Mouse (Mus musculus) forebrain, postnatal 0 days (tissue): ENCODE measurements around the gene Ssxa1. TPM values are rescaled to one million over a fixed set of nuclear protein-coding genes. Genes with fewer than 3 reads are reported as not detected.
A peak's percentile ranks its signal among the peaks of the same experiment; 100 is the strongest.
"Not testable (repeated sequence)": the region's sequence is repeated elsewhere in the genome, so short reads cannot be mapped to it uniquely, and the experiment has no call there.

Experiments
- ATAC-seq: fragments of 200-750 bp; cut with Nextera tagmentation; 2 replicates; pipeline ENCODE4 v1.8.0; 2017; ENCODE audit warnings: mild to moderate bottlenecking, moderate library complexity
- DNase-seq: peaks from one replicate; pipeline ENCODE4 v3.0.0-alpha.2; 2015
- H3K27ac ChIP-seq: fragments of 300-500 bp; sonication (generic); 2 replicates; pipeline ENCODE4 v1.5.1; 2014; ENCODE audit warnings: low read depth, mild to moderate bottlenecking, antibody characterized with exemption, low read length, moderate library complexity, mixed read lengths
- H3K27me3 ChIP-seq: fragments of 300-500 bp; sonication (generic); 2 replicates; pipeline ENCODE4 v1.6.1; 2014; ENCODE audit warnings: mild to moderate bottlenecking, low read length, mixed read lengths; ENCODE audit not compliant: insufficient read depth
- H3K36me3 ChIP-seq: fragments of 300-500 bp; sonication (generic); 2 replicates; pipeline ENCODE4 v1.6.1; 2014; ENCODE audit warnings: mild to moderate bottlenecking, moderate library complexity; ENCODE audit not compliant: insufficient read depth
- H3K4me1 ChIP-seq: fragments of 300-500 bp; sonication (generic); 2 replicates; pipeline ENCODE4 v1.6.1; 2014; ENCODE audit warnings: antibody characterized with exemption; ENCODE audit not compliant: insufficient read depth
- H3K4me2 ChIP-seq: fragments of 300-500 bp; sonication (generic); 2 replicates; pipeline ENCODE4 v1.6.1; 2014; ENCODE audit warnings: low read depth, mild to moderate bottlenecking, moderate library complexity
- H3K4me3 ChIP-seq: fragments of 300-500 bp; sonication (generic); 2 replicates; pipeline ENCODE4 v1.5.1; 2014; ENCODE audit warnings: low read depth, low read length, mixed read lengths
- H3K9ac ChIP-seq: fragments of 300-500 bp; sonication (generic); 2 replicates; pipeline ENCODE4 v1.6.1; 2014; ENCODE audit warnings: mild to moderate bottlenecking
- H3K9me3 ChIP-seq: fragments of 300-500 bp; sonication (generic); 2 replicates; pipeline ENCODE4 v1.6.1; 2016; ENCODE audit warnings: low read length
- CTCF ChIP-seq: sonication (generic); IDR thresholded peaks from 2 replicates; pipeline ENCODE4 v1.5.1; 2016; ENCODE audit warnings: antibody characterized with exemption, control low read depth, low read depth
- WGBS: fragments of 180-500 bp; shearing (Covaris S2); extraction: QIAGEN DNeasy Blood & Tissue Kit; methylation state at CpG from one replicate; pipeline ENCODE4 v1.1.7; 2014; 5-methylcytosine and 5-hydroxymethylcytosine counted together
- polyA plus RNA-seq: library from polyadenylated mRNA; unstranded; fragments of >200 nt; fragmentation: Nextera tagmentation; extraction: Ambion mirVana; gene quantifications from 2 replicates; pipeline ENCODE4 v1.2.1, GENCODE M21; 2015
- total RNA-seq: library from RNA; depleted of rRNA; stranded (reverse); fragments of >200 nt; gene quantifications from 2 replicates; pipeline ENCODE4 v1.2.3, GENCODE M21; 2014; rRNA removed

Ssxa1 gene
- not detected in 2 replicates for total RNA-seq
- polyA plus RNA-seq: not detected in 2 replicates

DNA sequence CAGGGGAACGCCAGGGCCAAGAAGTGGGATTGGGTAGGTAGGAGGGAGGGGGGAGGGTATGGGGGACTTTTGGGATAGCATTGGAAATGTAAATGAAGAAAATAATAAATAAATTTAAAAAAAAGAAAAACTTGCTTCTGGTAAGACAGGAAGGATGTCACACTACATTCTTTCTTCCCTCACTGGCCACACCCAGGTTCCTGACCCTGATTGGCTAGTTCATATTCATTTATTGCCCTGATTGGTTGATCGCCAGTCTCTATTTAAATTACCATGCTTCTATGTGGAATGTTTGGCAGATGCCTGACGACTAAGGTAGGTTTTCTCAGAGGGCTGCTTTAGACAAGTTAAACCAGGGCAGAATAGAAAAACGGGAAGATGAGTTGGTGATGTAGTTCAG lies at the start of gene Ssxa1:
Gene Ssxa1 (plus strand): TSS at position 301 of the 400 bp plus-strand sequence.
- H3K4me3 ChIP-seq: no peak within 1 kb of the TSS
- H3K9me3 ChIP-seq: no peaks in the 10 kb centered on the region
- H3K36me3 ChIP-seq: no peaks in the 10 kb centered on the region
- no peak for TF ChIP-seq CTCF
- no peak within 1 kb of the TSS for H3K9ac ChIP-seq
- H3K4me2 ChIP-seq: no peak within 1 kb of the TSS
- H3K4me1 ChIP-seq: no peaks in the 10 kb centered on the region
- no peak for DNase-seq
- H3K27ac ChIP-seq: no peak within 1 kb of the TSS
- no peaks in the 10 kb centered on the region for H3K27me3 ChIP-seq
- 81% methylated on average over 4 of the region's 4 CpGs for WGBS
- ATAC-seq: no peak

DNA sequence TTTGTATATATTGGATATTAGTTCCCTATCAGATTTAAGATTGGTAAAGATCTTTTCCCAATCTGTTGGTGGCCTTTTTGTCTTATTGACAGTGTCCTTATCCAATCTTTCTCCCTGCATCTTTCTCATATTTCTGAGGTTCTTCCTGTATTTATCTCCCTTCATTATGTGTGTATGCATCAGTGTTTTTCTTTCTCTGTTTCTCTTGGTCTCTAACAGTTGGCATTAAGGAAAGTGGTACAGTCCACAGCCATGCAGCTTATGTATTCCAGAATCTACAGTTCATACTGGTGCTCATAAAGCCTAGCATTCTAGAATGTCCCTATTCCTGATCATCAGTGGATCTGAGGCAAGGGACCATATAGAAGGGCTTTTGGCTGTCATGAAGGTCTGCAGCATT lies 47.5 kb upstream of the Ssxa1 start, which contains the start of gene Spaca5:
Gene Spaca5 (plus strand): TSS at position 301 of the 400 bp plus-strand sequence.
- no peak within 1 kb of the TSS for H3K4me3 ChIP-seq
- H3K36me3 ChIP-seq: no peaks in the 10 kb centered on the region
- DNase-seq (no peak), ATAC-seq (no peak)
- H3K9ac ChIP-seq: no peak within 1 kb of the TSS
- TF ChIP-seq CTCF: no peak
- H3K27ac ChIP-seq: no peak within 1 kb of the TSS
- no peak within 1 kb of the TSS for H3K4me2 ChIP-seq
- no peaks in the 10 kb centered on the region for H3K9me3 ChIP-seq
- H3K27me3 ChIP-seq: no peaks in the 10 kb centered on the region
- no peaks in the 10 kb centered on the region for H3K4me1 ChIP-seq

DNA sequence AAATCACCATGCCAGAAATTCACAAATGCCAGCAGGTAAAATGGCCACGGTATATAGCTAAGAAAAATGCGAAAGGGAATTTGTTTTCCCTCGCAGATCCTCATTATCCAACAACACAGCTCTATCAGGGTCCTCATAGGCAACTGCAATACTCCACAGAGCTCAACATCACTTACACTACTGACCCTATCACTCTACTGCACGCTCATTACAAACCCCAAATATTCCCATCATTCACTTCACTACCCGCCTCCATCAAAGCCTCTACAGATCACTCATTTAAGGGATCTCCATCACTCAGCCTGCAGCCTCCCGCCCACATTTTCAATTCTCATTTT lies 27.0 kb upstream of the Ssxa1 start:
- no peak for TF ChIP-seq CTCF
- no peak for ATAC-seq
- Histone ChIP-seq H3K36me3 (no peaks in the 10 kb centered on the region), H3K27ac (peak overlapping the region; percentile 91), H3K4me2 (peak overlapping the region; percentile 45), H3K9me3 (0 out of 2 replicates have a peak, but pooled peaks cover 5% of the 10 kb centered on the region), H3K4me1 (no peaks in the 10 kb centered on the region), H3K4me3 (peak overlapping the region; percentile 46), H3K27me3 (no peaks in the 10 kb centered on the region), H3K9ac (peak overlapping the region; percentile 35)
- 30% methylated on average over 6 of the region's 6 CpGs for WGBS
- no peak for DNase-seq

DNA sequence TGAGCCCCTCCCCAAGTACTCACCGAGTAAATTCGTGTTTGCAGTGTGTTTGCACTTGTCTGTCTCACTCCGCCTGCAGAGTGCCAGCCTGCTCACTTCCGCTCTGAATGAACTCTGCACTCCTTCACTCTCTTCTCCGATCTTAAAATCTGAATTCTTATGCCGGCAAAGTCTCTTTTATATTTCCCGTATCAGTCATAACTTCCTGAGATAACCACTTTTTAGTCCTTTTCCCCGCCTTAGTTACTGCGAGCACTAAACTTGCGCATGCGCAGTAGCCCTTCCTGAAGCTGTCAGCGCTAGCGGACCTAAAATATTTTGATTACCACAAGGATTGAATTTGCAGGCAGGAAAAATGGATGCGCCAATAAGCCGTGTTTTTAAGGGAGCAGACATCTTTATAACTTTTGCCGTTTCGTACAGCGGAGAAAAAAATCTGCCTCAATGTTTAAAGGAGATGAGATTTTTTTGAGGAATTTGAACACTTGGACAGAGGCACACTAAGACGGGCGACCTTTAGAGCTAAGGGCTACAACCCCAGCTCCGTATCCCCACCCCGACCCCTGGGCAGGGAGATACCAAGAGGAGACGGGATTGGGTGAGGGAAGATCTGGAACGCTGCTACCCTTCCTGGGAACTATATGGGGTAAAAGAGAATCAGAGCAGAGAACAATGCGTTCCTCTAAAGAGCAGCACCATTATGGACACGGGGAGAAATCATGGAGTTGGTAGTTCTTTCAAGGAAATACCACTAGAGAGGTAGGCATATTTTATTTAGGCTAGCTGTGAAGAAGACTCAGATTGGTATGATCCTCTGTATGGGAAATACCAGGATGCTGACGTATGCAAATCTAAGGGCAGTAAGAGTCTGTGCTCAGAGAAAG lies 26.4 kb upstream of the Ssxa1 start, which contains the start of gene Zfp300:
Gene Zfp300 (minus strand): TSS at position 545 of the 884 bp plus-strand sequence.
- TF ChIP-seq CTCF: no peak
- ATAC-seq (peak; percentile 92), DNase-seq (peak; percentile 88)
- H3K27me3 ChIP-seq: no peaks in the 10 kb centered on the region
- H3K4me3 ChIP-seq: peak within 1 kb of the TSS; percentile 46
- H3K9ac ChIP-seq: peak within 1 kb of the TSS; percentile 62
- 0 out of 2 replicates have a peak, but pooled peaks cover 5% of the 10 kb centered on the region for H3K9me3 ChIP-seq
- H3K27ac ChIP-seq: peak within 1 kb of the TSS; percentile 91
- H3K36me3 ChIP-seq: no peaks in the 10 kb centered on the region
- no peaks in the 10 kb centered on the region for H3K4me1 ChIP-seq
- WGBS: 29% methylated on average over 27 of the region's 27 CpGs
- H3K4me2 ChIP-seq: peak within 1 kb of the TSS; percentile 45

DNA sequence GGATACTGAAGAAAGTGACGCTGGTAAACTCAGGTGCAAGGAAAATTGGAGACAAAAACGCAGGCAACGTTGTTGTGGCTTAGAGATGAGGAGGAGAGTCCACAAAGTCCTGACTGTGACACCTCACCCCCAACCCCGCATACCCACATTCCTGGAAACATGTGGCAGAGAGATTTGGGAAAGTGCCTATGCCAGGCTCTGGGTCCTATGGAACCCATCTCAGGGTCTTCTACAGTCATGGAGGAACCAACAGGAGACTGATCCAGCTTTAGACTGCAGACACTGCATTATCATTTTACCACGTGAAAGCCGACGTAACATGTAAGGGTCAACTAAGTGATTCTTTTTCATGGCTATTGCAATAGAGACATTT lies 25.8 kb upstream of the Ssxa1 start:
- peak overlapping the region; percentile 46 for H3K4me3 ChIP-seq
- H3K36me3 ChIP-seq: no peaks in the 10 kb centered on the region
- H3K27me3 ChIP-seq: no peaks in the 10 kb centered on the region
- no peaks in the 10 kb centered on the region for H3K4me1 ChIP-seq
- WGBS: 55% methylated on average over 7 of the region's 7 CpGs
- no peak for TF ChIP-seq CTCF
- H3K27ac ChIP-seq: peak overlapping the region; percentile 91
- 0 out of 2 replicates have a peak, but pooled peaks cover 5% of the 10 kb centered on the region for H3K9me3 ChIP-seq
- no peak for DNase-seq
- peak overlapping the region; percentile 45 for H3K4me2 ChIP-seq
- peak overlapping the region; percentile 62 for H3K9ac ChIP-seq
- ATAC-seq: peak; percentile 35

DNA sequence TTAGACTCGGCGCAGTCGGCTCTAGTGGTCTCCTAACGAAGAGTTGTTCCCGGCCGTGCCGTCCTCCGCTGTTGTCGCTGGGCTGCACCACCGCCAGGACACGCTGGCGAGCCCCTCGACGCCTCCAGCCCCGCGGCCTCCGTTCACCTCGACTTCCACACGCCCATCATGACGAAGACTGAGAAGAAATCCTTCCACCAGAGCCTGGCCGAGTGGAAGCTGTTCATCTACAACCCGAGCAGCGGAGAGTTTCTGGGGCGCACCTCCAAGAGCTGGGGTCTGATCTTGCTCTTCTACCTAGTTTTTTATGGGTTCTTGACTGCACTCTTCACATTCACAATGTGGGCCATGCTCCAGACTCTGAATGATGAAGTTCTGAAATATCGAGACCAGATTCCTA lies 31.1 kb downstream of the Ssxa1 start:
- not testable (repeated sequence) for H3K27me3 ChIP-seq, ATAC-seq, H3K4me3 ChIP-seq, H3K4me2 ChIP-seq, H3K4me1 ChIP-seq, H3K36me3 ChIP-seq, DNase-seq, H3K9me3 ChIP-seq, H3K27ac ChIP-seq, H3K9ac ChIP-seq
- WGBS: 91% methylated on average over 24 of the region's 25 CpGs

Other genes with a start within 250 kb of the Ssxa1 start
- 3.0 and 3.6 TPM in 2 replicates for gene Timp1, start 245.7 kb upstream of the Ssxa1 start, total RNA-seq
- 2.6 and 4.7 TPM in 2 replicates for gene Timp1, start 245.7 kb upstream of the Ssxa1 start, polyA plus RNA-seq
- gene Syn1, start 194.8 kb upstream of the Ssxa1 start, total RNA-seq: 31.9 and 37.2 TPM in 2 replicates
- 85.5 and 95.3 TPM in 2 replicates for gene Syn1, start 194.8 kb upstream of the Ssxa1 start, polyA plus RNA-seq
- 5.5 and 7.5 TPM in 2 replicates for gene Cfp, start 184.3 kb upstream of the Ssxa1 start, total RNA-seq
- gene Cfp, start 184.3 kb upstream of the Ssxa1 start, polyA plus RNA-seq: 2.7 and 2.9 TPM in 2 replicates
- gene Elk1, start 165.2 kb upstream of the Ssxa1 start, total RNA-seq: 40.1 and 45.9 TPM in 2 replicates
- gene Elk1, start 165.2 kb upstream of the Ssxa1 start, polyA plus RNA-seq: 25.9 and 27.1 TPM in 2 replicates
- 10.0 and 17.2 TPM in 2 replicates for gene Uxt, start 153.8 kb upstream of the Ssxa1 start, total RNA-seq
- 30.2 and 36.7 TPM in 2 replicates for gene Uxt, start 153.8 kb upstream of the Ssxa1 start, polyA plus RNA-seq
- 13.1 and 13.6 TPM in 2 replicates for gene Zfp182, start 53.5 kb upstream of the Ssxa1 start, total RNA-seq
- gene Zfp182, start 53.5 kb upstream of the Ssxa1 start, polyA plus RNA-seq: 4.3 and 5.0 TPM in 2 replicates
- gene Spaca5, start 47.4 kb upstream of the Ssxa1 start, total RNA-seq: not detected in 2 replicates
- not detected in 2 replicates for gene Spaca5, start 47.4 kb upstream of the Ssxa1 start, polyA plus RNA-seq
- 4.2 and 9.9 TPM in 2 replicates for gene Zfp300, start 26.3 kb upstream of the Ssxa1 start, total RNA-seq
- gene Zfp300, start 26.3 kb upstream of the Ssxa1 start, polyA plus RNA-seq: 1.5 and 2.8 TPM in 2 replicates
- gene Gm21876, start 59.8 kb downstream of the Ssxa1 start, total RNA-seq: not detected in 2 replicates
- not detected in 2 replicates for gene Gm21876, start 59.8 kb downstream of the Ssxa1 start, polyA plus RNA-seq